Mouse (Mus musculus) heart, adult 11 months (tissue): ENCODE results near the gene 2300009A05Rik.

Experiments
- DNase-seq: peaks from one replicate; pipeline ENCODE4 v3.0.0; 2022

2300009A05Rik gene

DNA sequence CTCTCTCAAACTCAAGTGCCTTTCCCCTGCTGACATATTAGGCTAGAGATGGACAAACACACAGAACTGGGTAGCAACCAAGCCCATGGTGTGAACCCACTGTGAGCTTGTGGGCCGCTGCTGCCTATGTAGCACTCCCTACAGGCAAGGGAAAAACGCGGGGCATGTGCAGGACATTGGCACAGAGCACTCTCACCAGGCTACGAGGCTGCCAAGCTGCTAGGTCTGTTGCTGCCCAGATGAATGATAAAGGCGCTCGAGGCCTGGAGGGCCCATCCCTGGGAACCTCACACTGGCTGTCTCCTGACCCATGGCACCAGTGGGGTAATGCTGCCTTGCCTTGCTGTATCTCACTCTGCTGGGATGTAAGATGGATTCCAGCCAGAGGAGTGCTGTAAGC is 53.0 kb downstream of the 2300009A05Rik start:
- peak; percentile 94 for DNase-seq
